Mouse (Mus musculus): ENCODE measurements at regions not wholly inside any gene's neighbourhood (a gene's known extent, or its start where the extent isn't known, plus 50 kb on each side); places are given as distances from the start of the nearest gene placed in this dataset.
"Not testable (repeated sequence)": the region's sequence is repeated elsewhere in the genome, so short reads cannot be mapped to it uniquely, and the experiment has no call there.

DNA sequence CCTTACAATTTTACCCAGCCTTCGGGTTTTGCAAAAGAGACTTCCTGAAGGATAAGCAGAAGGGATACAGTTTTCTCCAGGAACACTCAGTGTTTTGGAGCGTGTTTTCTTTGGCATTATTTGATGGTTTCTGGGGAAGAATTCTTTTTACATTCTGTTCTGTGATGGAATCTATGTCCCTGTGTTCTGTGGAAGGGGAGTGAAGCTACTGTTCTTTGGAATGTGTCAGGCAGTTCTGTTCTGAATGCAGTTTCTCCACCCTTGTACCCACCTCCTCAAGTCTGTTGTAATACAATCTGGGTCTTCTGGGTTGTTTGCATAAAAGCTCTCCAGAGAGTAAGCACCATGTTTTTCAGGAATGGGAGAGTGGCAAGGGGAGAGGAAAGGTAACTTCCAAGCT, 202.0 kb upstream of the Ccdc54 start:
- peaks cover 5% of the 10 kb centered on the region; the same call in 1 of the 2 replicates for H3K4me1 ChIP-seq
- H3K4me3 ChIP-seq: no peak overlapping the region
- no peak for ATAC-seq (ENCODE audit: insufficient number of reproducible peaks, insufficient read depth, low FRiP score, low TSS enrichment)
- H3K4me2 ChIP-seq (replicated peaks): no peak overlapping the region
- H3K27ac ChIP-seq: 0 out of 2 replicates have a peak overlapping the region, but pooled peaks have one; percentile 17
- H3K27me3 ChIP-seq: no peaks in the 10 kb centered on the region
- H3K9ac ChIP-seq: no peak overlapping the region
- no peaks in the 10 kb centered on the region for H3K36me3 ChIP-seq
- 70% methylated on average over 2 of the region's 2 CpGs for WGBS
- H3K9me3 ChIP-seq: no peaks in the 10 kb centered on the region

DNA sequence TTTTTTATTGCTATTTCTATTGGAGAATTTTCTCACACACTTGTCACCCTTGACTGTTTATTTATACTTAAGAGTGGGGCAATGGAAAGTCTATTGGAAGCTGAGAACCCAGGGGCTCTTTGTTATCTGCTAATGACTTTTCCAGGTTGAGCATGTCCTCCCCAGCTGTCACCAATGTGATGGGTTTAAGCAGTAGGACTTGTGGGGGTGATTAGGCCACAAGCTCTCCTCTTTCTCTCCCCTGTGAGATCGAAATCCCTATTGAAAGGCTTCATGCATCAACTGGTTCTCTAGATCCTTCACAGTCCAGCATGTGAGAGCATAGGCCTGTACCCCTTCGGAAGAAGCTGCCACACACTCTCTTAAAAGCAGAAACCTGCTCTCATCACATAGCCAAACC, 201.6 kb upstream of the Ccdc54 start:
- H3K4me1 ChIP-seq: peaks cover 5% of the 10 kb centered on the region; the same call in 1 of the 2 replicates
- H3K36me3 ChIP-seq: no peaks in the 10 kb centered on the region
- 0 out of 2 replicates have a peak overlapping the region, but pooled peaks have one; percentile 17 for H3K27ac ChIP-seq
- H3K9ac ChIP-seq: no peak overlapping the region
- H3K4me2 ChIP-seq (replicated peaks): no peak overlapping the region
- no peak for ATAC-seq (ENCODE audit: insufficient number of reproducible peaks, insufficient read depth, low FRiP score, low TSS enrichment)
- H3K4me3 ChIP-seq: no peak overlapping the region
- H3K9me3 ChIP-seq: no peaks in the 10 kb centered on the region
- WGBS: 50% methylated on average over 2 of the region's 2 CpGs
- H3K27me3 ChIP-seq: no peaks in the 10 kb centered on the region

DNA sequence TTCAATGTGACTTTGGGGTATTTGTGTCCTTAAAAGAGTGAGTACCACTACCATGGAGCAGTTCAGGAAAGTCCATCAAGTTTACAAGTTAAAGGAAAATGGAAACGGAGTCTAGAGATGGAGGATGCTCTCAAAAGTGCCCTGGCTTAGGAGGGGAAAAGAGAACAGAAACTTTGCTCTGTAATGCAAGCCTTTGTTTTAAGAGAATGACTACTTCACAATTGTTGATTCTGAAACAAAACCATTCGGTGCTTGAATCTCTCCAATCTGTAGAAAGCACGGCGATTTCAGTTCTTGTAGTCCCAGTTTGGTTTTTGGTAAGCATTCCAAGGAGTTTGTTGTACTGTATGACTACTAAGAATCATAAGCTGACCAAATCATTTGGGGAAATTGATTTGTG, 197.7 kb upstream of the Ccdc54 start:
- 92% methylated on average over 4 of the region's 4 CpGs for WGBS

DNA sequence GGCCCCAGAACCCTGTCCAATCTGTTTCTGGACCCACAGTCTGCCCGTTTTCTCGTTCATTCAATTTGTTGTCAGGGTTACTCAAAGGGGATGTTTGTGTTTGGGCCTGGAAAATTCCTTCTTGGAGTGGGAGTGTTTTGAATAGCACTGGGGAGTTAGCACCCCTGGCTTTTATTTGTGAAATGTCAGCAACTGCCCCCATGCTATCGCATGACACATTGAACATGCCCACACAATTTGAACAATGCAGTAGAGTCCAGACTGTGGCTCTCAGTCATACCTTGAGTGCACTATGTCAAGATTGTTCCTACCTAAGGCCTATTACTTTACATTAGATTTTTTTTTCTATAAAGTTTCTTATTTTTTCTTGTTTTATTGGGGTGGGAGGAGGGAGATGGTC, 195.2 kb upstream of the Ccdc54 start:
- Histone ChIP-seq H3K9ac (no peak overlapping the region), H3K4me2 (replicated peaks) (no peak overlapping the region), H3K4me3 (no peak overlapping the region), H3K9me3 (no peaks in the 10 kb centered on the region), H3K4me1 (peaks cover 3% of the 10 kb centered on the region; the same call in 1 of the 2 replicates), H3K36me3 (no peaks in the 10 kb centered on the region), H3K27me3 (no peaks in the 10 kb centered on the region), H3K27ac (no peak overlapping the region)
- no peak for ATAC-seq (ENCODE audit: insufficient number of reproducible peaks, insufficient read depth, low FRiP score, low TSS enrichment)
- WGBS: 75% methylated on average over 3 of the region's 3 CpGs

More for the DNA sequence above, 197.7 kb upstream of the Ccdc54 start:
- H3K4me2 ChIP-seq (replicated peaks): no peak overlapping the region
- H3K4me1 ChIP-seq: peaks cover 5% of the 10 kb centered on the region; the same call in 1 of the 2 replicates
- no peak overlapping the region for H3K9ac ChIP-seq
- H3K9me3 ChIP-seq: no peaks in the 10 kb centered on the region
- no peak for ATAC-seq (ENCODE audit: insufficient number of reproducible peaks, insufficient read depth, low FRiP score, low TSS enrichment)
- no peaks in the 10 kb centered on the region for H3K36me3 ChIP-seq
- H3K27me3 ChIP-seq: no peaks in the 10 kb centered on the region
- H3K27ac ChIP-seq: no peak overlapping the region
- no peak overlapping the region for H3K4me3 ChIP-seq

DNA sequence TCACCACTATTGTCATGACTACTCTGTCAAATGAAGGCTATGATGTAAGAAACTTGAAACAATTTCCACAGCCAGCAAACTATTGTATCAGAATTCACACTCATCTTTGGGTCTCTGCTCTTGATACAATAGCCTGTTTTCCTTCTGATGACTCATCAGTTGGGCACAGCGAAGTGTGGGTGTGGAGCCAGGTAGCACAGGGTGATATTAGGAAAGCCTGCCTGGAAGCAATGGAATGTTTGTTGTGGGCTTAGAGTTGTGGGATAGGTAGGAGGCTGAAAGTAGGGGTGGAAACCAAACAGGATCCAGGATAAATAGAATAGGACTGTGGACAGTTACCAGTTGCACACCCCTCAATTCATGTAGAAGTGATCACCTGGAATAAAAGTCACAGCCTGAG, 194.4 kb upstream of the Ccdc54 start:
- no peak overlapping the region for H3K27ac ChIP-seq
- no peak overlapping the region for H3K4me3 ChIP-seq
- no peaks in the 10 kb centered on the region for H3K36me3 ChIP-seq
- WGBS: 87% methylated on average over 1 of the region's 1 CpGs
- ATAC-seq (ENCODE audit: insufficient number of reproducible peaks, insufficient read depth, low FRiP score, low TSS enrichment): no peak
- H3K4me2 ChIP-seq (replicated peaks): no peak overlapping the region
- no peaks in the 10 kb centered on the region for H3K27me3 ChIP-seq
- no peak overlapping the region for H3K9ac ChIP-seq
- H3K4me1 ChIP-seq: peaks cover 3% of the 10 kb centered on the region; the same call in 1 of the 2 replicates
- no peaks in the 10 kb centered on the region for H3K9me3 ChIP-seq

DNA sequence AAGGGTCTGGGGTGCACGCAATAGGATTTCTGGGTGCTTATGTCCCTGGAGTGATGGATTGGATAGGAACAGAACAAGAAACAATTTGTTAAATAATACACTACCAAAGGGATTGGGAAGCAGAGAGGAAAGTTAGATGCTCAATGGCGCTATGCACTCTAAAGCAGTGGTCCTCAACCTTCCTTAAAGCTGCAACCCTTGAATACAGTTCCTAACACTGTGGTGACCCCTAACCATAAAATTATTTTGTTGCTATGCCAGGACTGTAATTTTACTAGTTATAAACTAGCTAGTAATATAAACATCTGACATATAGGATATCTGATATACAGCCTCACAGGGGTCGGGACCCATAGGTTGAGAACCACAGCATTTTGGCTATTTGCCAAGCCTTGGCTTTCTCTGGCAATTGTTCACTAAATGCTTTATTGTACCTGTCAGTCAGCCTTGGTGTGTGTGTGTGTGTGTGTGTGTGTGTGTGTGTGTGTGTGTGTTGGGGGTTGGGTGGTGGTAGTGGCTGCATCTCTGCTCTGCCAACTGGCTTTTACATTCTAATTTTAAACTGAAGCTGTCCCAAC, 193.8 kb upstream of the Ccdc54 start:
- H3K4me2 ChIP-seq (replicated peaks): no peak overlapping the region
- H3K27me3 ChIP-seq: no peaks in the 10 kb centered on the region
- H3K4me3 ChIP-seq: no peak overlapping the region
- H3K9ac ChIP-seq: no peak overlapping the region
- no peaks in the 10 kb centered on the region for H3K36me3 ChIP-seq
- no peaks in the 10 kb centered on the region for H3K9me3 ChIP-seq
- peaks cover 3% of the 10 kb centered on the region; the same call in 1 of the 2 replicates for H3K4me1 ChIP-seq
- ATAC-seq (ENCODE audit: insufficient number of reproducible peaks, insufficient read depth, low FRiP score, low TSS enrichment): 0 out of 2 replicates have a peak, but pooled peaks have one; percentile 67
- H3K27ac ChIP-seq: no peak overlapping the region
- WGBS: 82% methylated on average over 3 of the region's 3 CpGs

DNA sequence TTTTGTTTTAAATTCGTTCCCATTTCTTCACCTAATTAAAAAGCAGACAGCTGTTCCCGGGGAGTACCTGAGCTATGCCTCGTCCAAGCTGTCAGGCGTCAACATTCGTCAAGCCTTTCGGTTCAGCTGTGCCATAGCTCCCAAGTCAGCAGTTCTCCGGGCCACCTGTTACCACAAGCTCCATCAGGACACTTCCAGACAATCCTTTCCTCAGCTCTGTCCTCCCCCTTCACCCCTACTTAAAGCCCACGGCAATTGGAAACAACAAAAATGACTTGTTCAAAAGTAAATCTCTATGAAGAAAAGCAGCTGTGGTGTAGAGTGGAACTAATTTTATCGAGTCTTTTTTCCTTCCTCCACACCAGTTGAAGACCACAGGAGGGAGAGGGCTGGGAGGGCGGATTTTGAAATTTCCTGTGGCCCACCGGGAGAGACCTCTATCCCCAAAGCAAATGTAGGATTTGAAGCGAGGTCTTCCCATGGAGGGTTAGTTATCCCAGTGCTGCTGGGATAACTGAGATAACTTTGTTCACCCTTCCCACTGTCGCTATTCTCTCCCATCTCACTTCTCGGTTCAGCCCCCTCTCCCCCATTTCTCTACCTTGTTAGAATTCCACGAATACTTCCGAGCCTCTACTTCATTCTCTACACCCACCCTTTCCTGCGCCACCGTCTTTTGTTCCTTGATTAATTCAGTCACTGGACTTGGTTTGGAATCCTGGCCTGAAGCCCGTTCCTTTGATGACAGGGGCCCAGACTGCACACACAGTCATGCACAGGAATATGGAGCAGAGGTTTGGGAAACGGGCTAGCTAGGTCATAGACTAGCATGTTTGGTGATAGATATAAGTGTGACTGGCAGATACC, 193.1 kb upstream of the Ccdc54 start:
- 0 out of 2 replicates have a peak, but pooled peaks have one; percentile 52 for ATAC-seq (ENCODE audit: insufficient number of reproducible peaks, insufficient read depth, low FRiP score, low TSS enrichment)

DNA sequence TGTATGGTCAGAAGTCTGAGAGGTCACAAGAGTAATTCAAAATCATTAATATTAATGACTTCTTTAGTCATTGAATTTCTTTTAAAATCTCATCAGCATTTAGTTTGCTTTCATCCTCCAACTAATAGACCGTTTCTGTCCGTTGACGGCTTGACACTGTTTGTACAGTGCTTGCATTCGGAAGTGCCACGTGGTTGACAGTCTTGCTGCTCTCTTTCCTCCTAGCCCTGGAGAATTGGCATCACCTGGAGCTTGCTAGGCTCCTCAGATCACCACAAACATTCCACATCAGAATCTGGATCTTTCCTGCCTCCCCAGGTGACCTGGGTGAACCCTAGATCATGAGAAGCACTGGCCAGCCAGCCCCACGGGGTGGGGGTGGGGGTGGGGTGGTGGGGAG, 192.3 kb upstream of the Ccdc54 start:
- Histone ChIP-seq H3K4me3 (no peak overlapping the region), H3K27me3 (no peaks in the 10 kb centered on the region), H3K9me3 (no peaks in the 10 kb centered on the region), H3K4me1 (peaks cover 9% of the 10 kb centered on the region; the same call in 1 of the 2 replicates), H3K4me2 (replicated peaks) (no peak overlapping the region), H3K36me3 (no peaks in the 10 kb centered on the region), H3K9ac (no peak overlapping the region), H3K27ac (no peak overlapping the region)
- no peak for ATAC-seq (ENCODE audit: insufficient number of reproducible peaks, insufficient read depth, low FRiP score, low TSS enrichment)
- WGBS: 50% methylated on average over 6 of the region's 6 CpGs

More for the DNA sequence above, 193.1 kb upstream of the Ccdc54 start:
- H3K36me3 ChIP-seq: no peaks in the 10 kb centered on the region
- no peaks in the 10 kb centered on the region for H3K9me3 ChIP-seq
- H3K4me1 ChIP-seq: peaks cover 8% of the 10 kb centered on the region; the same call in 1 of the 2 replicates
- no peaks in the 10 kb centered on the region for H3K27me3 ChIP-seq
- no peak overlapping the region for H3K4me2 ChIP-seq (replicated peaks)
- 53% methylated on average over 20 of the region's 20 CpGs for WGBS
- H3K9ac ChIP-seq: no peak overlapping the region
- H3K4me3 ChIP-seq: no peak overlapping the region
- no peak overlapping the region for H3K27ac ChIP-seq

DNA sequence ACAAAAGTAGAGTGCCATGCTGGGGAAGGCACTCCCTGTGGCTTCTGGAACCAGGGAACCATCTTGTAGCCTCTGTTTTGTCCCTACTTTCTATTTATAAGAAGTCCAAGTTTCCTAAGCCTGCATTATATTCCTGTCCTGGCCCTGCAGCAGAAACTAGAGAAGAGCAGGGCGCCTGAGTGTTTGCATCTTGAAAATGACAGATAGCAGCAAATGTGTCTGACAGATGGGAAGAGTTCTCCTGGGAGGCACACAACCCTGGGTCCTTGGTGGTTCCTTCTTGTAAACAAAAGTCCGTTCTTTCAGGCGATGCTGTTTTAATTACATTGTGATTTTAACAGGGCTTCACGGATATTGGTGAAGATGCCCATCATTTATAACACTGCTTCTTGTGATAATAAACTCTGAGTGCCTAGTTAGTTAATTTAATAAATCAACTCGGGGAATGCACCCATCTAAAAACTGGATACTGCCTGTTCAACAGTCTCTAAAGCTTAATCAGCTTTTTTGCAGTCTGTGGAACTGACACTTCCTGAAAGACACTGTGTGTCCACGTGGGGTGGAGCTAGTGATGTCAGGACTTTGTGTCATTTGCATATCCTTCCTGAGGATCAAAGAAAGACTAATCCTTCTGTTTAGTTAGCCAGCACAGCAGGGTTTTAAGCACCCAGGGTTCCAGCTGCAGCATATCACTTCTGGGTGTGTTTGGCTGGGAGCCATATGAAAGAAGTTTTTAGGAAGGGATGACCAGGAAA, 188.3 kb upstream of the Ccdc54 start:
- peaks cover 9% of the 10 kb centered on the region; the same call in 1 of the 2 replicates for H3K4me1 ChIP-seq
- H3K9ac ChIP-seq: no peak overlapping the region
- H3K4me3 ChIP-seq: no peak overlapping the region
- WGBS: 33% methylated on average over 6 of the region's 6 CpGs
- H3K36me3 ChIP-seq: no peaks in the 10 kb centered on the region
- H3K27me3 ChIP-seq: no peaks in the 10 kb centered on the region
- H3K4me2 ChIP-seq (replicated peaks): no peak overlapping the region
- no peaks in the 10 kb centered on the region for H3K9me3 ChIP-seq
- H3K27ac ChIP-seq: no peak overlapping the region
- ATAC-seq (ENCODE audit: insufficient number of reproducible peaks, insufficient read depth, low FRiP score, low TSS enrichment): no peak

DNA sequence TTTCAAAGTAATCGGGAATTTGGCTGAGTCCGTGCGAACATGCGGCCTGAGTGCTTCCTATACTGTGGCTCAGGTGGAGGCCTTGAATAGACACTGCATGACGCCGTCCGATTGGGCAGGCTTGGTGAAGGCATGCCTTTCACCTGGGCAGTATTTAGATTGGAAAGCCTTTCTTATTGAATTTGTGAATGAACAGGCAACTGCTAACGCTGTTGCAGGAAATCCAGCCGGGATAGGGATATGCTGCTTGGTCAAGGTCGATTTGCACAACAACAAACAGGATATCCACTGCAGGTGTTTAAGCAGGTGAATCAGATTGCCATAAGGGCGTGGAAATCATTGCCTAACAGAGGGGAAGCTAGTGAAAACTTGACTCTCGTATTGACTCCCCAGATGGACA, 183.7 kb upstream of the Ccdc54 start:
- not testable (repeated sequence) for H3K4me3 ChIP-seq; ATAC-seq (ENCODE audit: insufficient number of reproducible peaks, insufficient read depth, low FRiP score, low TSS enrichment); H3K36me3 ChIP-seq; H3K9me3 ChIP-seq; H3K9ac ChIP-seq; H3K4me2 ChIP-seq (replicated peaks); H3K27ac ChIP-seq; H3K27me3 ChIP-seq; H3K4me1 ChIP-seq
- WGBS: 91% methylated on average over 12 of the region's 12 CpGs

DNA sequence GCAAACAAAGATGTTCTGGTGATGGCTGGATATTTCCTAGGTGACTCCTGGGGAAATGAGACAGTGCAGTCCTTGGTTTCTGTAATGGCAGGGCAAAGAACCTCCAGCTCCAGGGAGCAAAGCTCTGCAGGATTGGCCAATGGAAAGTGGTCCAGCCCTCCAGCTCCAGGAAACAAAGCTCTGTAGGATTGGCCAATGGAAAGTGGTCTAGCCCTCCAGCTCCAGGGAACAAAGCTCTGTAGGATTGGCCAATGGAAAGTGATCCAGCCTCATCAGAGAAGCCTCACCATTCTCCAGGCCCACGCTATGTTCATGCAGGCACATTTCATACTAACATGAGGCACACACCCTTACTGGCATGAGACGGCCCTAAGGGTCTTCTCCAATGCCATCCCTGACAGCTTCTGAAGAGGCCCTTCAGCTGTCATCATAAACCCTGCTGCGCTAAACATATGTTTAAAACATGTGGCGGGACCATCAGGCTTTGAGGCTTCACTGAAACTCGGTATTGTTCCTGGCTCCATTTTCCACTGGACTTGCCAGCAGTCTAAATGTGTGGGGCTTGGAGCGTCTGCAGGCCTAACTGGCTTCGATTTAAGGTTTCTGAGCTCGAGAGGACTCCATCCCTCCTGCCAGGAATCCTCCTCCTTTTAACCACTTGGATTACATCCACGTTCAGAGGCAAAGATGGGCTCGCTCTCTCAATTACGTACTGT, 175.3 kb upstream of the Ccdc54 start:
- 83% methylated on average over 11 of the region's 11 CpGs for WGBS
- no peak overlapping the region for H3K4me2 ChIP-seq (replicated peaks)
- H3K4me3 ChIP-seq: no peak overlapping the region
- no peak overlapping the region for H3K27ac ChIP-seq
- no peak overlapping the region for H3K9ac ChIP-seq
- no peaks in the 10 kb centered on the region for H3K36me3 ChIP-seq
- no peaks in the 10 kb centered on the region for H3K4me1 ChIP-seq
- H3K9me3 ChIP-seq: no peaks in the 10 kb centered on the region
- H3K27me3 ChIP-seq: no peaks in the 10 kb centered on the region
- no peak for ATAC-seq (ENCODE audit: insufficient number of reproducible peaks, insufficient read depth, low FRiP score, low TSS enrichment)
